Mouse (Mus musculus) adrenal gland, adult 8-10 months (tissue): ENCODE measurements around the gene Zscan2. TPM values are rescaled to one million over a fixed set of nuclear protein-coding genes. Genes with fewer than 3 reads are reported as not detected.
"Not testable (repeated sequence)": the region's sequence is repeated elsewhere in the genome, so short reads cannot be mapped to it uniquely, and the experiment has no call there.

Experiments used
- DNase-seq: peaks from one replicate; pipeline ENCODE4 v3.0.0; 2022
- total RNA-seq, 4 experiments: library from RNA; stranded (reverse); gene quantifications; 2 replicates each; pipeline ENCODE4 v1.2.4; 2022

Gene Zscan2
- 10 to 100 TPM in 2 of 4 experiments, 1 to 10 TPM in 2; 6.3 to 10.4 (median 9.7) TPM for total RNA-seq

DNA sequence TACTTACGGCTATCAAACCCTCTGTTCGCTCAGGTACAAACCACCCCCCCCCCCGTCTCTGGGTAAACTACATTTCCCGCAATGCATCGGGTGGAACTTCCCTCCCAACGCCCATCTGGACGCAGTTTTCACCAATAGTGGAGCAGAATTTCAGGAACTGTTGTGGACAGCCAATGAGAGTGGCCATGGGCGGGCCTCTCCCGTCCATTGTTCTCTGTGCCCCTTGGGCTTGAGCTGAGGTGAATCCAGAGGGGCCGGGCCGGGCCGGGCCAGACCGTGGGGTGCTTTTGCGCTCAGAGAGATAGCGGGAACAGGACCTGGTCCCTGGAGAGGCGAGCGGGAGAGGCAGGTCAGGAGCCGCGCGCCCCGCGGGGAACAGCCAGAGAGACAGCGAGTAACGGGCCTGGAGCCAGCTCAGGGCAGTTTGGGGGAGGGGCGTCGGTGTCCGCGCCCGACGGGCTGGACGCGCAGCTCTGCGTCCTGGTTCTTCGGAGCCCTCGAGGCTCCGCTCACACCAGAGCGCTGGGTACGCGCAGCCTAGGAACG, at the start of gene Zscan2:
TSS of gene Zscan2 (plus strand) at position 192 of the 546 bp plus-strand sequence.
- DNase-seq: peak; percentile 91

GRCm38 (mm10) chr7:80813397-80813796, 47.3 kb upstream of the Zscan2 start:
- peak; percentile 64 for DNase-seq

- no peak for DNase-seq
These were observed 44.1 kb upstream of the Zscan2 start for GRCm38 (mm10) chr7:80816641-80817040.

DNA sequence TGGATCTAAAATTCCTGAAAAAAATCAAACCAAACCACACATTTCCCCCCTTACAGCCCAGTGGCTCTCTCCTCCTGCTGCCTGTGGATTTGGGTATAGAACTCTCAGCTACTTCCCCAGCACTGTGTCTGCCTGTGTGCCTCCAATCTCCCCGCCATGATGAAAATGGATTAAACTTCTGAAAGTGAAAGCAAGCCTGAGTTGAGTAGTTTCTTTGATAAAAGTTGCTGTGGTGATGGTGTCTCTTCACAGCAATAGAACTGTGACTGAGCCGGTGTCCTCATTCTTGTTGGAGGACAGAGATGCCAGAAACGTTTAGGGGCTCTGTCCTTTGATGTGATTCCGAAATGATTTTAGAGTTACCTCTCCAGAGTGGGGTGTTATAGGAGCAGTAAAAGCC, 39.9 kb upstream of the Zscan2 start:
- no peak for DNase-seq

DNA sequence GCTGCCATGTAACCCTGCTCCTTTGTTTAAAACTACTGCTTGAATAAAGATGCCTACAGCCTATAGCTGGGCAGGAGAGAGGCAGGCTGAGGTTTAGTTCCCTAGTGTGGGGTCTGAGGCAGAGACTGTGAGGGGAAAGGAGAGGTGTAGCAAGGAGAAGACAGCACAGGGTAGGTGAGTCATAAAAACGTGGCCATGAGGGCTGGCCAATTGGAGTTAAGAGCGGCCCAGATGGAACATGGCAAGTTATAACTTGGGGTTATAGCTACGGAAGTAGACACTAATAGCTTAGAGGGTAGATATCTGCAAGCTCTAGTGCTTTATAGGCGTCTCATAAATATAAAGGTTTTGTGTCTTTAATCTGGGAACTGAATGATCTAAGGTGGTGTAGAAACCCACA, 37.5 kb upstream of the Zscan2 start:
- no peak for DNase-seq

DNA sequence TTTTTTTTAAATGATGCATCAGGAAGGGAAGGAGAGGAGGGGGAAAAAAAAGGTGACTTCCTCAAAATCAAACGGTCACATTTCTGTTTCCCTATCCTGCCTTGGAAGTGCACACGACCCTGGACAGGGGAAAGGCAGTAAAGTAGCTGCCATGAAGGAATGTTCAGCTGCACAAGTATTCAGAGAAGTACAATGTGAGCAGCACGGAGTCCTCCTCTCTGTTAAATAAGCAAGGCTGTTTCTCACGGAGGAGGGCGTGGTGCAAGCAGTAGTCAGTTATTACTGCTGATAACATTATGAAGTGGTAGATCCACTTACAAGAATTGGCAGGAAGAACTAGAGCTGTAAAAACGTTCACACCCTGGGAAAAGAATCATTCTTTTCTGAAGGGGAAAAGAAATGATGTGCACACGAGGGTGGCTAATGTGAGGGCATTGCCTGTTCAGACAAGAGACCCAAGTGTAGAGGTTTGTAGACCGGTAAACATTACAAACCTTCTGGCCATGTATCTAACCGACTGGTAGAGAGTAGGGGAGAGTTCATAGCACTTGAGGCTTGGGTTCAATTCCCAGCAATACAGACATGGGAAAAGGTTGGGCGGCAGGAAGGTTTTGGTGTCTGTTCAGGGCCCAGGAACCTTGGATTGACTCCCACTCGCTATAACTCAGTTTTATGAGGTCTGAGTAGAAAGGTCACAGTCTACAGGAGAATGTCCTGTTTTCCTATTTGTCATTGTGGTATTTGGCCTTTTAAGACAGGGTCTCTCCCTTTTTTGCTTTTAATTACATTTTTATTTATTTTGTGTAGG, 36.6 kb upstream of the Zscan2 start:
- DNase-seq: no peak

DNA sequence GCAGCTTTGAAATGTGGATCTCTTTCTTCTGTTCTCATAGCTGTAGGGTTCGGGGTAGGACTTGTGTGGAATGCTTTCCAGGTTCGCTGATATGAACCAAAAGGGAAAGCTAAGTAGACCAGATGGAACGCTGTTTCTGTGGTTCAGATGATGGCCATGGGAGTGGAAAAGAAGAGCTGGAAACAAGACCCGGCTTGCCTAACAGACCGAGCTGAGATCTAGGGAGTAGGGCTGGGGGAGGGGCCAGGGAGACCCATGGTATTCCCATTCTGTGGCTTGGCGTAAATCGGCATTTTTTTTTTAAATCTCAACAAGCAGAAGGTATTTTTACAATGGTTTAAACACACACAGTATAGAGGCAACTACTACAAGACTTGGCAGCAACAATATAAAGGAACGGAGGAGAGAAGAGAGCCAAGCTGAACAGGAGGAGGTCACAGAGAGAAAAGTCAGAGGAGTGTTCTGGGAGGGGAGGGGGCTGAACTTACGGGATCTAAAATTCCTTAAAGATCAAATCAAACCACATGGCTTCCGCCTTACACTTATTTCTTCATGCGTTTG, 34.8 kb upstream of the Zscan2 start, which contains the start of gene Iqgap1:
TSS of gene Iqgap1 (minus strand) at position 132 of the 561 bp plus-strand sequence.
- no peak for DNase-seq

DNA sequence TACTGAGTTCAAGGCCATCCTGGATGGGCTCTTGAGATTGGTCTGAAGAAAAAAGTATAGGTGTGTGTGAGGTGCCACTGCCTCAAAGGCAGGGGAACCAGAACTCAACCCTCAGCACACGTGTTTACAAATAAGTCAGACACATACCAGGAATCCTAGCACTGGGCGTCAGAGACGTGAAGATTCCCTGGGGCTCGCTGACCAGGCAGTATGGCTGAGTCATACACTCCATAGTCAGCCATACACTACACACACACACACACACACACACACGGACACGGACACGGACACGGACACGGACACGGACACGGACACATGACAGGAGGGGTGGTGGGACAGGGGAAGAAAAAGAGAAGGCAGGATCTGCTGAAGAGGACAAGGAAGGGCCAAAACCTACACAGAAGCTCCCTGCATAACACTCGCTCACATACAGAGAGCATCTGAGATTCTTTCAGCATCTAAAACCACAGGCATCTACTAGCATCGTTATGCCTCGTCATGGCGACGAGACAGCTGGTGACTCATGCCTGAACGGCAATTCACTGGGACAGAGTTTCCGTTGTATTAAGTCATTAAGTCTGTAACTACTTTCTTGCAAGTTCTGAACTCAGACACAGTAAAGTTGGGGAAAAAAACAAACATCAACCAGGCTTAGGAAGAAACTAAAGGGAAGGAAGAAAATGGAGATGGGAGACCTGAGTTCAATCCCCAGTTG, 32.4 kb upstream of the Zscan2 start:
- DNase-seq: peak; percentile 47

GRCm38 (mm10) chr7:80830193-80830803, 30.4 kb upstream of the Zscan2 start:
- DNase-seq: no peak

DNA sequence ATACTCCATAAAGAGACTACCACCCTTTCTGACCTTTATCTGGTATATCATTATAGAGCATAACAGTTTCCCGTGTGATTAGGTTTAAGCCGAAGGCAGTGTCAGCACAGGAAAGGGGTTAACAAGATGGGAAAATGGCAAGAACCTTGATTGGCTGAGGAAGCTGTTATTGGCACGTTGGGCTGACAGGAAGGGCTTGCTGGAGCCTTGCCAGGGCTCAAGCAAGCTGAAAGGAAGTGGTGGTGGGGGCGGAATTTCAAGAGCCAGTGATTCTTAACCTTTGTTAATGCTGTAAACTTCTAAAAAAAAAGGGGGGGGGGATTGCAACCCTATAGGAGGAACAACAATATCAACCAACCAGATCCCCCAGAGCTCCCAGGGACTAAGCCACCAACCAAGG, 28.5 kb upstream of the Zscan2 start:
- no peak for DNase-seq

DNA sequence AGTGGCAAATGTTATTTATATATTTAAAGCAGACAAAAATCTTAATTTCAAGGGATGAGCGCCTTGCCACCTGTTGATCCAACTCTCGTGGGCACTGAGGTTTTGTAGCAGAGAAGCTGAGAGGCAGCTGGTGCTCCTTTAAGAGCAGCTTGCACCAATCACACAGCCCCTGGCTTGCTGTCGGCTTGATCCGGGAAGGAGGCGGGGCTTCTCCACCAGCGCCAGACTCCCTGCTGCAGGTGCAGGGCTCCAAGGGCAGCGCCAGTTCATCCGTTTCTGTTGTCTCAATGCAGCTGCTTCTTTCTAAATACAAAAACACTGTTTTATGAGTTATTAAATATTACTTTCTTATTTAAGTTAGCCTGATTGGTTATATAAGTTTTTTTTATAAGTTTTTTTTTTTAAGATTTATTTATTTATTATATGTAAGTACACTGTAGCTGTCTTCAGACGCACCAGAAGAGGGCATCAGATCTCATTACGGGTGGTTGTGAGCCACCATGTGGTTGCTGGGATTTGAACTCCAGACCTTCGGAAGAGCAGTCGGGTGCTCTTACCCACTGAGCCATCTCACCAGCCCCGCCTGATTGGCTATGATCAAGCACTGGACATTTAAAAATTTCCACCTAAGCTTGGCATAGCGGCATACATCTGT, 27.6 kb upstream of the Zscan2 start:
- DNase-seq: not testable (repeated sequence)

- DNase-seq: no peak
These were observed 26.8 kb upstream of the Zscan2 start for GRCm38 (mm10) chr7:80833651-80834532.

GRCm38 (mm10) chr7:80835984-80836652, 24.6 kb upstream of the Zscan2 start:
- DNase-seq: no peak

GRCm38 (mm10) chr7:80837736-80838135, 23.0 kb upstream of the Zscan2 start:
- no peak for DNase-seq

DNA sequence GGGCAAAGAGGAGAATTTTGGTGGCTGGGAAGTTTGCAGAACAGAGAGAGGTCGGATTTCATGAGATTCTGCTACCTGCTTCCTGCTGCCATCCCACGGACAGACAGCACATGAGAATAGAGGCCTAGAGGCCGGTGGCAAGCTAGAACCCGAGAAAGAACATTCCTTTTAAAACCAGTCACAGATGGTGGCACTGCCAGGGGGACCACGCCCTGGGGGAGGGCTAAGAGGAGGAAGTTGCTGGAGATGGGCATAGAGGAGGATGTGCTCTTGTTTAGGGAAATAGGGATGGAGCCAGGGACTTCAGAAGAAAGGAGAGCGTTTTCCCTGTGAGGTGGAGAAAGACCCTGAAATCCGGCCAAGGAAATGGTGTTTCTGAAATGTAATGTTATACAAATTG, 22.5 kb upstream of the Zscan2 start:
- DNase-seq: no peak

- DNase-seq: no peak
These were observed 21.0 kb upstream of the Zscan2 start for GRCm38 (mm10) chr7:80839755-80840154.

- DNase-seq: no peak
These were observed 20.5 kb upstream of the Zscan2 start for GRCm38 (mm10) chr7:80840241-80840640.

- DNase-seq: no peak
These were observed 19.8 kb upstream of the Zscan2 start for GRCm38 (mm10) chr7:80840937-80841336.

DNA sequence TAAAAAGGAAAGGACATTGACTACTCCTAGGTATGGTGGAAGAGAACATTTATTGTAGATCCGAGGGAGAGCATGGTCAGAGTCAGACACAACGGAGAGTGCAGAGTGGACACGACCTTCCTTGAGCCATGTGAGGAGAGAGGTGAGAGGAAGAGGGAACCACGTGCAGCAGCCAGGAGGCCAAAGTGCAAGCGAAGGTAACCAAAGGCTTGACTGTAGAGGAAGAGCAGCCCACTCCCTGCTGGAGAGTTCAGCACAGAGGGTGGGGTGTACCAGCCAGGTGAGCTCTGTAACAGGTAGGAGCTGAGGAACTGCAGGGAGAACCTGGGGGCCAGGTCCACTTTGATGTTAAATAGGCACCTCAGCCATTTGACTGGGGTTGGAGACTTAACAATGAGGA, 18.6 kb upstream of the Zscan2 start:
- no peak for DNase-seq

- DNase-seq: no peak
These were observed 17.5 kb upstream of the Zscan2 start for GRCm38 (mm10) chr7:80843176-80843575.
